Mouse (Mus musculus) megakaryocyte progenitor cell, adult 5-6 weeks (primary cell): ENCODE measurements around the gene Gtsf2. TPM values are rescaled to one million over a fixed set of nuclear protein-coding genes. Genes with fewer than 3 reads are reported as not detected.

Experiments
- ATAC-seq: replicated peaks from 2 replicates; pipeline ENCODE4 v1.8.0; 2016; ENCODE audit warnings: mild to moderate bottlenecking, moderate TSS enrichment, inconsistent platforms; ENCODE audit not compliant: poor library complexity
- total RNA-seq, 2 experiments: library from RNA; stranded (forward) in 1 of 2; stranded (reverse) in 1 of 2; fragments of 157-497, 149-512 nt in 1 of 2; fragments of 200-1000 nt in 1 of 2; gene quantifications; 2 replicates each; pipeline versions ENCODE4 v1.2.3 to v1.2.4; 2015 to 2017

Gtsf2 gene
- total RNA-seq, 2 experiments from 2014 or later = not detected

DNA sequence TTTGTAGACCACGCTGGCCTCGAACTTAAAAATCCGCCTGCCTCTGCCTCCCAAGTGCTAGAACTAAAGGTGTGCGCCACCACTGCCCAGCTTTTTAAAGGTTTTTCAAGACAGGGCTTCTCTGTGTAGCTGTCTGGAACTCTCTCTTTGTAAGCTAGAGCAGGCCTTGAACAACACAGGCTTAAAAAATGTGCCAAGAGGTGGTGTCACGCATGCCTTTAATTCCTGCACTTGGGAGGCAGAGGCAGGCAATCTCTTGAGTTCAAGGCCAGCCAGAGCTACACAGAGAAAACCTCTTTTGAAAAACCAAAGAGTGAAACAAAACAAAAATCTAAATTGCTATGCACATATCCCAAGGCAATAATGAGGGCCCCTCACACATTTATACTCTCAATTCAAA, 46.9 kb downstream of the Gtsf2 start:
- no peak for ATAC-seq

DNA sequence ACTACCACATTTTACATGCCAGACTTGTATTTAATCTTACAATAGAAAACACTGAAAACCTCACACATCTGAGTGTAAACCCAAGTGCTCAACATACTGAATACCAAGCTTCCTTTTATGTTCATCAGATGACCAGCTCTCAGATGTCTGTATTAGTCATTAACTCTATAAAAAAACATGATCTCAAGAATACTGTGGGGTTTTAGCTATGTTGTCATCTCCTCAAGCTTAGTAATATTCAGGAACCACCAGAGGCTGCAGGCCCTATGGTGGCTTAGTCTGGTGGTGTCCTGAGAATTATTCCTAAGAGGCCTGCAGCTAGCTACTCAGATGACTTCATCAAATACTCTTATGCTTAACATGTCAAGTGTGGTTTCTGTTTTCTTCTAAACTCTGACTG, 54.7 kb downstream of the Gtsf2 start:
- ATAC-seq = no peak

Other genes starting within 250 kb of the Gtsf2 start
- gene Cbx5, start 208.7 kb downstream of the Gtsf2 start, total RNA-seq (2015) = 112 and 119 TPM in 2 replicates
- gene Cbx5, start 208.7 kb downstream of the Gtsf2 start, total RNA-seq (2017) = 194 and 261 TPM in 2 replicates
- gene Hnrnpa1, start 208.0 kb downstream of the Gtsf2 start, total RNA-seq (2015) = 700 and 701 TPM in 2 replicates
- gene Hnrnpa1, start 208.0 kb downstream of the Gtsf2 start, total RNA-seq (2017) = 1,324 and 1,596 TPM in 2 replicates
- 115 and 140 TPM in 2 replicates for gene Nfe2, start 190.1 kb downstream of the Gtsf2 start, total RNA-seq (2015)
- gene Nfe2, start 190.1 kb downstream of the Gtsf2 start, total RNA-seq (2017) = 126 and 148 TPM in 2 replicates
- 245 and 256 TPM in 2 replicates for gene Copz1, start 175.8 kb downstream of the Gtsf2 start, total RNA-seq (2015)
- 75.9 and 91.4 TPM in 2 replicates for gene Copz1, start 175.8 kb downstream of the Gtsf2 start, total RNA-seq (2017)
- 1.8 and 3.4 TPM in 2 replicates for gene Gpr84, start 137.9 kb downstream of the Gtsf2 start, total RNA-seq (2015)
- 1.8 and 2.3 TPM in 2 replicates for gene Gpr84, start 137.9 kb downstream of the Gtsf2 start, total RNA-seq (2017)
- gene Zfp385a, start 108.4 kb downstream of the Gtsf2 start, total RNA-seq (2015) = 11.5 and 12.4 TPM in 2 replicates
- gene Zfp385a, start 108.4 kb downstream of the Gtsf2 start, total RNA-seq (2017) = 2.0 and 3.2 TPM in 2 replicates
- gene Itga5, start 81.7 kb downstream of the Gtsf2 start, total RNA-seq (2015) = 16.4 and 17.3 TPM in 2 replicates
- 8.4 and 10.5 TPM in 2 replicates for gene Itga5, start 81.7 kb downstream of the Gtsf2 start, total RNA-seq (2017)
- gene Gtsf1, start 18.0 kb downstream of the Gtsf2 start, total RNA-seq (2015) = not detected in 2 replicates
- gene Gtsf1, start 18.0 kb downstream of the Gtsf2 start, total RNA-seq (2017) = 0.27 TPM in 1 of 2 replicates, not detected in the other
- gene Nckap1l, start 5.3 kb upstream of the Gtsf2 start, total RNA-seq (2015) = 65.0 and 67.1 TPM in 2 replicates
- gene Nckap1l, start 5.3 kb upstream of the Gtsf2 start, total RNA-seq (2017) = 90.8 and 94.4 TPM in 2 replicates
- gene Pde1b, start 54.6 kb upstream of the Gtsf2 start, total RNA-seq (2015) = 3.8 and 3.9 TPM in 2 replicates
- gene Pde1b, start 54.6 kb upstream of the Gtsf2 start, total RNA-seq (2017) = 1.3 and 3.3 TPM in 2 replicates
- not detected in 2 replicates for gene Ppp1r1a, start 89.5 kb upstream of the Gtsf2 start, total RNA-seq (2015)
- not detected in 2 replicates for gene Ppp1r1a, start 89.5 kb upstream of the Gtsf2 start, total RNA-seq (2017)
- gene Glycam1, start 116.6 kb upstream of the Gtsf2 start, total RNA-seq (2015) = not detected in 2 replicates
- not detected in 2 replicates for gene Glycam1, start 116.6 kb upstream of the Gtsf2 start, total RNA-seq (2017)